Mouse (Mus musculus) layer of hippocampus, adult 18-20 months (tissue): ENCODE measurements around the gene Slirp. TPM values are rescaled to one million over a fixed set of nuclear protein-coding genes. Genes with fewer than 3 reads are reported as not detected.
A peak's percentile ranks its signal among the peaks of the same experiment; 100 is the strongest.
"Not testable (repeated sequence)": the region's sequence is repeated elsewhere in the genome, so short reads cannot be mapped to it uniquely, and the experiment has no call there.

Source experiments
- DNase-seq, 2 experiments: peaks; one replicate each; pipeline ENCODE4 v3.0.0; 2022; ENCODE audit warnings: low spot score in 2 of 2
- microRNA-seq, 2 experiments: library from miRNA; unstranded; fragments of <30 nt; microRNA quantifications; one replicate each; pipeline ENCODE4 v1.2.0; 2021
- total RNA-seq, 2 experiments: library from RNA; stranded (reverse); gene quantifications; 2 replicates each; pipeline ENCODE4 v1.2.3; 2021

Slirp gene
- total RNA-seq, 2 experiments from 2014 or later: 94.4 to 97.2 TPM

GRCm38 (mm10) chr12:87428295-87428694, 15.4 kb upstream of the Slirp start:
- DNase-seq: no peak

GRCm38 (mm10) chr12:87428885-87429284, 14.8 kb upstream of the Slirp start:
- DNase-seq: no peak

DNA sequence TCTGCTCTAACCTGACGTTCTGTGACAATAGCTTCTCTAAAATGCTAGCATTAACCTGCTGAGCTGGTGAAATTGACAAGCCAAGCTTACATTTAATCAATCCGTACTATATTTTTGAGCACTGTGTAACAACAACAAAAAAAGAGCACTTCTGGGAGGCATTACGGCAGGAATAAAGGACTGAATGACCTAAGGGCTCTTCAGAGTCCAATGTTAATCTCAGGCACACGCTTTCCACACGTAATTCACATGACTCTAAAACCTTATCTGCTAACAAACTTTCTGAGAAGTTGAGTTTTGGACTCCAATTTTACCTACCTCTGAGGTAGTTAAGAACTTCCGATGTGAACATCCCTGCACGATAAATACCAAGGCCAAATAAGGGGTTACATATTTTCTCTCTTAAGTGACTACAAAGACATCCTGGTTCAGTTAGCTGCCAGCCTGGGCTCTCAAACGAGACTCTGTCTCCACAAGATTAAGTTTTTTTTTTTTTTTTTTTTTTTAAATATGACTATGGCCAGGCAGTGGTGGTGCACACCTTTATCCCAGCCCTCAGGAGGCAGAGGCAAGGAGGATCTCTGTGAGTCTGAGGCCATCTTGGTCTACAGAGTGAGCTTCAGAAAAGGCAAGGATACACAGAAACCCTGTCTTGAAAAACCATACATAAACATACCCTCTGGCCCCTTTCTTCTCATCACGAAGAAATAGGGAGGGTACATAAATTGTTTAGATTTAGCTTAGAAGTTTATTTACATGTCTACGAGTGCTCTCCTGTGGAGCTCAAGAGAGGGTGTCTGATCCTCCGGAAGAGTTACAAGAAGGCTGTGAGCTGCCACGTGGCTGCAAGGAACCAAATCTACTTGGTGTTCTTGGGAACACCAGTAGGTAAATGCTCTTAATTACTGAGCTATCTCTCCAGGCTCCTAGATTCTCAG, 1.2 kb upstream of the Slirp start:
- no peak for DNase-seq

DNA sequence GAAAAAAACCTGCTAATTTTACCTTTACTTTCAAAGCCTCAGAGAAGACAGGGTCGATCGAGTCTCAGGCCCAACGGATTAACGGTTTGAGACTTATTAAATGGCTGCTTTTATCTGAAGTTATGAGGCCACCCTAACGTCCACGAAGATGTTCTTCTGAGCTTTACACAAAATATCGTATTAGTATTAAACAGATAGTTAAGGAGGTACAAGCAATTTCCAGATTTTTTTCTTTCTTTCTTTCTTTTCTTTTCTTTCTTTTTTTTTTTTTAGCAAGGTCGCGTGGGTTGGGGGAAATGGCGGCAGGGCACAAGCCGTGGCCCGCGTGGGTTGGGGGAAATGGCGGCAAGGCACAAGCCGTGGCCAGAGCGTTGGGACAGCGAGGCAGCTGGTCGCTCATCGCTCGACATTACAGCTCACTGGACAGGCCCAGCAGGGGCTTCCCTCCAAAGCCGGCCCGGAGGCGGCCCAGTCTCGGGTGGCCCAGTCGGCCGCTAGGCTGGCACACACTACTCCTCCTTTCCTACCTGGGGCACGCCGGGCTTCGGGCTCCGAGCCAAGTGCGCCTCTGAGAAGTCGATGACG, 489 bp upstream of the Slirp start:
- no peak for DNase-seq

GRCm38 (mm10) chr12:87444211-87444610, 515 bp downstream of the Slirp start:
- no peak for DNase-seq

- DNase-seq: no peak
These were observed 5.8 kb downstream of the Slirp start for GRCm38 (mm10) chr12:87449456-87449855.

DNA sequence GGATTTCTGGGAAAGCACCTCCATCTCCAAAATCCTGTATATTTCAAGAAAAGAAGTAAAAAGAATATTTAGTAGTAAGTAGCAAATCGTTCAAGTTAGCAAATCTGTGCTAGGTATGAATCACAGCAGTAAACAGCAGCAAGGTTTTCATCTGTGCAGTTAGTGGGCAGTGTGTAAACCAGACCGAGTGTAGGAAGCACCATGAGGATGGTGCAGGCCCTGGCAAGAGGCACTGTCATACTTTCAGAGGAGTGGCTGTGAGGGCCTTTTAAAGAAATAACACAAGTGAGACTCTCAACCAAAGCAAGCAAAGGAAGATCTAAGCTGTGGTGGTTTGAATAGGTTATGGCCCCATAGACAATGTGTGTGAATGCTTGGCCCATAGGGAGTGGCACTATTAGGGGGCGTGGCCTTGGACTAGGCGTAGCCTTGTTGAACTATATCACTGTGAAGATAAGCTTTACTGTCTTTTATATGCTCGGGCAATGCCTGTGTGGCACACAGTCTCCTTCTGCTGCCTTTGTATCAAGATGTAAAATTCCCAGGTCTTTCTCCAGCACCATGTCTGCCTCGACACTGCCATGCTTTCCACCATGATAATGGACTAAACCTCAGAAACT, 21.1 kb downstream of the Slirp start:
- no peak for DNase-seq

DNA sequence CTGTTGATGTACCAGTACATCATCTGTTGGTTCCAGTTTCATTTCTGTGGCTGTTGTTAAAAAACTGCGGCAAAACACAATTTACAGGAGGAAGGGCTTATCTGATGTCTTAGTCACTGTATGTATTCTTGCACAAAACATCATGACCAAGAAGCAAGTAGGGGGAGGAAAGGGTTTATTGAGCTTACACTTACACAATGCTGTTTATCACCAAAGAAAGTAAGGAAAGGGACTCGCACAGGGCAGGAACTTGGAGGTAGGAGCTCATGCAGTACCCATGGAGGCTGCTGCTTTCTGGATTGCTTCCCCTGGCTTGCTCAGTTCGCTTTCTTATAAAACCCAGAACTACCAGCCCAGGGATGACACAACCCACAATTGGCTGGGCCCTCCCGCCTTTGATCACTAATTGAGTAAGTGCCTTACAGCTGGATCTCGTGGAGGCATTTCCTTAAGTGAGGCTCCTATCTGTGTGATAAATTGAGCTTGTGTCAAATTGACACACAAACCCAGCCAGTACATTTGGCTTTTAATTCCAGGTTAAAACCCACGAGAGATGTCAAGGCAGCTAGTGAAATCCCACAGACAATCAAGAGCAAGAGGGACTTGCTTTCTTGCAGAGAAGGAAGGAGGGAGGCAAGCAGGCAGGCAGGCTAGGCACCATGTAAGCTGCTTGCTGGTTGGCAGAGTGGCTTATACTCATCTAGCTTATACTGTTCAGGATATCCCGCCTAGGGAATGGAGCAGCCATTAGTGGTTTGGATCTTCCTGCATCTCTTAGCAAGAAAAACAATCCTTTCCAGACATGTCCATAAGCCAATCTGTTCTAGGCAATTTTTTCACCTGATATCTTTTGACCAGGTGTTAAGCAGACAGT, 26.8 kb downstream of the Slirp start:
- DNase-seq: no peak

- peak in 1 of 2 experiments; percentile 35 for DNase-seq
These were observed 27.8 kb downstream of the Slirp start for GRCm38 (mm10) chr12:87471421-87471963.

GRCm38 (mm10) chr12:87471964-87472786, 28.5 kb downstream of the Slirp start, which contains the start of gene Snw1:
Gene Snw1 (minus strand): TSS chr12:87472274.
- DNase-seq: peak; percentile 93 to 97

- no peak for DNase-seq
These were observed 31.1 kb downstream of the Slirp start for GRCm38 (mm10) chr12:87474756-87475155.

DNA sequence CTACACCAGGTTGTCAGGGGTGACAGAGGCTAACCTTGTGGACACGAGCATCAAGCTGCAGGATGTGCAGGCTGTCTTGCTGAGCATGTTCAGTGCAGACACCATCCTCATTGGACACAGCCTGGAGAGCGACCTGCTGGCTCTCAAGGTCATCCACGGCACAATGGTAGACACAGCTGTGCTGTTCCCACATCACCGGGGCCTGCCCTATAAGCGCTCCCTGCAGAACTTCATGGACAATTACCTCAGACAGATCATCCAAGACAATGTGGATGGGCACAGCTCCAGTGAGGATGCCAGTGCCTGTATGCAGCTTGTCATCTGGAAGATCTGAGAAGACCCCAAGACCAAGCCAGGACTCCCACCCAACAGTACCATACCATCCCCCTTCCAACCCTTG, 38.8 kb downstream of the Slirp start:
- DNase-seq: not testable (repeated sequence)

GRCm38 (mm10) chr12:87488683-87489082, 45.0 kb downstream of the Slirp start:
- not testable (repeated sequence) for DNase-seq

DNA sequence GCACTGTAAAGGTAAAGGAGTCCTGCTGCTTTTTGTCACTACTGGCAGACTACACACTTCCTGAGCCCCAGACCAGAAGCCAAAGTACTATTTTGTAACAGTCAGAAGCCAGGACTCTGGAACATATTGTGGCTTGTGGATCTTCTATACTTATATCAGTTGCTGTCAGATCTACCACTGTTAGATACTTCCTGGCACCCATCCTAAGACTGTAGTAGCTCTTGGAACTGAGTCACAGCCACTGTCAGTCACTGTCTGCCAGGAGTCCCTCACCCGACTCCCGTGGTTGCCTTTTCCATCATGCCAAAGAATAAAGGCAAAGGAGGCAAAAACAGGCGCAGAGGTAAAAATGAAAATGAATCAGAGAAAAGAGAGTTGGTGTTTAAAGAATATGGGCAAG, 50.7 kb downstream of the Slirp start, which contains the start of gene Gm5788:
Gm5788 (plus strand) TSS at position 301 of the 400 bp plus-strand sequence.
- DNase-seq: not testable (repeated sequence)

Small RNA genes within 50 kb of the gene (microRNA-seq; reads per million reads assigned to microRNA genes)
- 102 to 165 reads per million in 2 experiments for gene Mir3068

Other genes with a start within 250 kb of the Slirp start
- 1 to 10 TPM; 3.2 to 3.4 TPM for gene Samd15, start 244.2 kb upstream of the Slirp start, total RNA-seq
- gene Tmed8, start 243.4 kb upstream of the Slirp start, total RNA-seq: 10 to 100 TPM; 28.6 to 29.4 TPM
- 1 to 10 TPM; 2.2 to 2.5 TPM for gene Noxred1, start 205.2 kb upstream of the Slirp start, total RNA-seq
- 10 to 100 TPM; 51.8 to 52.9 TPM for gene Vipas39, start 177.6 kb upstream of the Slirp start, total RNA-seq
- gene Ahsa1, start 177.4 kb upstream of the Slirp start, total RNA-seq: 100 to 1,000 TPM; 192 to 196 TPM
- gene Ism2, start 144.2 kb upstream of the Slirp start, total RNA-seq: under 1 TPM in 1 of 2 experiments, not detected in 1; 0.20 TPM
- 10 to 100 TPM; 24.6 to 40.9 TPM for gene Sptlc2, start 55.5 kb upstream of the Slirp start, total RNA-seq
- 10 to 100 TPM; 19.4 to 21.0 TPM for gene Alkbh1, start 121 bp downstream of the Slirp start, total RNA-seq
- gene Snw1, start 28.4 kb downstream of the Slirp start, total RNA-seq: 10 to 100 TPM; 62.3 to 68.8 TPM
- gene Gm5788, start 50.8 kb downstream of the Slirp start, total RNA-seq: not detected
- gene Gm8300, start 70.4 kb downstream of the Slirp start, total RNA-seq: not detected
- gene Oog1, start 158.8 kb downstream of the Slirp start, total RNA-seq: not detected
- not detected for gene Gm4027, start 175.0 kb downstream of the Slirp start, total RNA-seq
- gene Gm16381, start 200.7 kb downstream of the Slirp start, total RNA-seq: not detected